Mouse (Mus musculus): ENCODE measurements around the gene Klhl41.

Gene Klhl41

DNA sequence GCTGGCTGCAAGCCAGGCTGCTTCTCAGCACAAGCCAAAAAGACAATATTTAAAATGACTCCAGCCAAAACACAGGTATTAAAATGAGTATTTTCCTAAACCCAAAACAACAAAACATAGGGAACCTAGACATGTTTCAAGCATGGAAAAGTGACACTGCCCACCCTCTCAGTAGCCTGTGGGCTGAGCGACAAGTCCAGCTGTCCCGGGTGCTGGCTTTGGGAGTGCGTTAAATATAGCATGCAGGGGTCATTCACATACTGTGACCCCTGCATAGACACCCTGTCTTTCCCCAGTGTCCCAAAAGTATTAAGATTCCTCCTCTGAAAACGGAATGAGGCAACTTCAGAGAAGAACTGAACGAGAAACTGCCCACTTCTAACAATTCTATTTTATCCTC, 3.8 kb downstream of the Klhl41 start:
- CTCF ChIA-PET = no interaction called here
- POLR2A ChIA-PET = interaction anchor here in 1 of 4 experiments (1.4 kb wide), 1 partner anchor 26 kb away, joined by 3 read pairs; the partner anchor contains the start of gene Bbs5

DNA sequence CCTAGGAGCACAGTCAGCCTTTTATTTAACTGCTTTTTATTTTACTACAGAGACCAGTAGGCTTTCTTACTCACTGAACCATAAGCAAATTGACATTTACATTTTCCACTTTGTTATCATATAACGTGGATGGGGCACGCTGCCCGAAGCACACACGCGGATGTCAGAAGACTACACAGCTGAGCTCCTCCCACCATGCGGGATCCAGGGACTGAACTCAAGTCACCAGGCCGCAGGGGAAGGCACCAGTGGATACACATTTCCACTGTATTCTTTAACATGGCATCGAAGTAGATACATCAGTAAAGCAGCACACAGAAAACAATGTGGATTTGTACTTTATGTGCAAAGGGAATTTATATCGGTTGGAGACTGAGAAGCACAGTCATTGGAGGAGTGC, 5.3 kb downstream of the Klhl41 start:
- ChIA-PET CTCF (no interaction called here), POLR2A (interaction anchor here in 1 of 4 experiments (2.4 kb wide), 1 partner anchor 28 kb away, joined by 6 read pairs; the partner anchor contains the start of gene Bbs5)

DNA sequence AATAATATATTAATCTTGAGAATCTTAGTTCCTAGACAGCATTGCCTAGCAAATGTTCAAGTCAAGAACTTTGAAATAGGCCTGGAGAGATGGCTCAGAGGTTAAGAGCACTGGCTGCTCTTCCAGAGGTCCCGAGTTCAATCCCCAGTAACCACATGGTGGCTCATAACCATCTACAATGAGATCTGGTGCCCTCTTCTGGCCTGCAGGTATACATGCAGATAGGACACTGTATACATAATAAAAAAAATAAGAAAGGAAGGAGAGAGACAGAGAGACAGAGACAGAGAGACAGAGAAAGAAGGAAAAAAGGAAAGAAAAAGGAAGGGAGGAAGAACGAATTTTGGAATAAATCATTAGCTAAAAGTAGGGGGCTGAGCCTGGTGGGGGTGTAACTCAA, 6.8 kb downstream of the Klhl41 start:
- CTCF ChIA-PET = interaction anchor here in 1 of 4 experiments (1.0 kb wide), 1 partner anchor 114 kb away, joined by 4 read pairs; no protein-coding TSS in a partner anchor
- POLR2A ChIA-PET = interaction anchor here in 1 of 4 experiments (2.4 kb wide), 1 partner anchor 30 kb away, joined by 6 read pairs; the partner anchor contains the start of gene Bbs5

DNA sequence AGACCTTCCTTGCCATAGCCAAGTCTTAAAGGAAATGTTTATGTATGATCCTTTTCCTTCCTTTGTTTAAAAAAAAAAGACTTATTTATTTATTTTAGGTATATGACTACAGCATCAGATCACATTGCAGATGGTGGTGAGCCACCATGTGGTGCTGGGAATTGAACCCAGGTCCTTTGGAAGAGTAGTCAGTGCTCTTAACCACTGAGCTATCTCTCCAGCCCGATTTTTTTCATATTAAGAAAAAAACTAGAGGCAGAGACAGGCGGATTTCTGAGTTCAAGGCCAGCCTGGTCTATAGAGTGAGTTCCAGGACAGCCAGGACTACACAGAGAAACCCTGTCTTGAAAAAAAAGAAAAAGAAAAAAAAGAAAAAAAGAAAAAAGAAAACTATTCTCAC, 7.3 kb downstream of the Klhl41 start:
- CTCF ChIA-PET = interaction anchor here in 1 of 4 experiments (1.0 kb wide), 1 partner anchor 113 kb away, joined by 4 read pairs; no protein-coding TSS in a partner anchor
- POLR2A ChIA-PET = interaction anchor here in 1 of 4 experiments (2.4 kb wide), 1 partner anchor 30 kb away, joined by 6 read pairs; the partner anchor contains the start of gene Bbs5

DNA sequence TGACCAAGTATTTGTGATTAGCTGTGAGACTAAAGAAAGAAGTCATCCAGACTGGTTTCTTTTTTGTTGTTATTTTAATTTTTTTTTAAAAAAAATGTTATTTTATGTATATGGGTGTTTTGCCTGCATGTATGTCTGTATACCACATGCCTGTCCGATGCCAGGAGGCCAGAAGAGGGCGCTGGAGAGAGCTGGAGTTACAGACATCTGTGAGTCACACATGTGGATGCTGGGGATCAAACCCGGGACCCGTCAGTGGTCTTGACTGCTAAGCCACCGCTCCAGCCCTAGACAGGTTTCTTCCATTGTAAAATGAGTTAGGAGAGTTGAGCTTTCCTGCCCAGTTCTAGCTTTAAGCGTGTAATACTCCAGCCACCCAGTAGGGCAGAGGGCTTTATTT, 10.1 kb downstream of the Klhl41 start:
- POLR2A ChIA-PET = interaction anchor here in 3 of 4 experiments (0.6 to 1.5 kb wide), 7 partner anchors 14 to 264 kb away, joined by 3 to 6 read pairs (median 3); partner anchors contain the start of genes Bbs5 (in 1 of the 3), Ccdc173 (in 1 of the 3), Fastkd1 (in 1 of the 3) and Phospho2 (in 1 of the 3)
- CTCF ChIA-PET = interaction anchor here (0.6 to 2.0 kb wide), 60 partner anchors 9 to 417 kb away, joined by 3 to 13 read pairs (median 3); partner anchors contain the start of genes Fastkd1 (in 4 of the 4), Klhl41 (in 3 of the 4), Bbs5 (in 2 of the 4) and Klhl23 (in 2 of the 4)

DNA sequence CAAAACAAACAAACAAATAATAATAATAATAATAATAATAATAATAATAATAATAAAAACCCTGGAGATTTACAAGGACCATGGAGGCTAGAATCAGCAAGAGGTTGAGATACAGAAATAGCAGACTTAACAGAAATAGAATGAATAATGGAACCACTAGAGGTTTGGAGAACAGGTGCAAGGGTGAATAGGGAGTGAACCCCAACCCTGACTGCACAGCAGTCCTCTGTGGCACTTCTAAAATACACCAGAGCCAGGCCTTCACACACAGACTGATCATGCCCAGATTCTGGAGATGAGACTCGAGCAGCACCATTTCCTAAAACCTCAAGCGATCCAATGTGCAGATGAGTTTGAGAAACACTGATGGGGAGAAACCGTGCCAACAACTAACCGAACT, 12.0 kb downstream of the Klhl41 start:
- ChIA-PET POLR2A (no interaction called here), CTCF (no interaction called here)

DNA sequence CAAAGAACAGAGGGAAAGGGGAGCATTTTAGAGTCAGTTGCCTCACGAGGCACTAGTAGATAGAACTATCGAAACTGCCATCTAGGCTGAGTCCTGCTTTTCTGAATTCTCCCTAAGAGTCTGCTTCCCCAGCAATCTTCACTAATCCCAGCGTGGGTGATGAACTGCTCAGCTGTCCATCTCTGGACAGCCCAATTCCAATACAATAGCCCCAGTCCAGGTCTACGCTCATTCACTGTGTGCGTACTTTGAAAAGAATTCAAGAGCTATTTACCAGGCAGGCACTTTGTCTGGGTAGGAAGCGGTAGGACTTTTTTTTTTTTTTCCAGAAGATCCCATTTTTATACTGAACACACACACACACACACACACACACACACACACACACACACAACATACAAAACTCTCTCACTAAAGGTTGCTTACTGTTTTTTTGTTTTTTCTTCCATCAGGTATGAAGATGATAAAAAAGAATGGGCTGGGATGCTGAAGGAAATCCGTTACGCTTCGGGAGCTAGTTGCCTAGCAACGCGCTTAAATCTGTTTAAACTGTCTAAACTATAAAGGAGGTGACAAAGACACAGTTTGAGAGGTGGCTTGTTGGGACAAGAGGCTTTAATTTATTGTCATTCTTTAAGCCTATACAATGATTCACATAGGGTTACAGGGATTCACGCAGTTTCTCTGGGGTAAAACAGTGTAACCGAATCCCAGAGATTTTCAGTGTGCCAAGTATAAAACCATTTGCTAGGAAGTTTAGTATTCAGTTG, 13.3 kb downstream of the Klhl41 start:
- ChIA-PET POLR2A (interaction anchor here in 3 of 4 experiments (0.6 to 0.8 kb wide), 3 partner anchors 16 to 633 kb away, joined by 3 to 7 read pairs (median 4); no protein-coding TSS in a partner anchor), CTCF (interaction anchor here in 2 of 4 experiments (0.6 to 0.9 kb wide), 3 partner anchors 10 to 95 kb away, joined by 5 to 9 read pairs (median 8); no protein-coding TSS in a partner anchor)

DNA sequence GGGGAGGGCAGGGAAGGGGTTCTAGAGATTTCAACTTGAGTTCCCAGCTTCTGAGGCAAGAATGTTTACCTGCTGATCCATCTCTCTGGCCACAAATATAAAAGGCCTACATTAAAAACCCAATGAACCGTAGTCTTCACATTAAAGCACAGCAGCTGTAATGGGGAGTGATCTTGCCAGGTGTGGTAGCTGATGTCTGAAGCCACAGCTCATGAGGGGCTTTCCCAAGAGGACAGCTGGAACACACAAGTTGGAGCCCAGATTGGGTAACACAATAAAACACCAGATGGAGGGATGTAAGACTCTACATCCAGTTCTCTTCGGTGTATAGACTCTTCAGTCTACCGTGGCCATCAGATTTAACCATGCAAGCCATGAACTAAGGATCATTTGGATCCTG, 14.6 kb downstream of the Klhl41 start:
- CTCF ChIA-PET = interaction anchor here in 1 of 4 experiments (0.6 kb wide), 1 partner anchor 1432 kb away, joined by 9 read pairs; no protein-coding TSS in a partner anchor
- POLR2A ChIA-PET = interaction anchor here in 1 of 4 experiments (0.6 kb wide), 1 partner anchor 268 kb away, joined by 5 read pairs; no protein-coding TSS in a partner anchor

DNA sequence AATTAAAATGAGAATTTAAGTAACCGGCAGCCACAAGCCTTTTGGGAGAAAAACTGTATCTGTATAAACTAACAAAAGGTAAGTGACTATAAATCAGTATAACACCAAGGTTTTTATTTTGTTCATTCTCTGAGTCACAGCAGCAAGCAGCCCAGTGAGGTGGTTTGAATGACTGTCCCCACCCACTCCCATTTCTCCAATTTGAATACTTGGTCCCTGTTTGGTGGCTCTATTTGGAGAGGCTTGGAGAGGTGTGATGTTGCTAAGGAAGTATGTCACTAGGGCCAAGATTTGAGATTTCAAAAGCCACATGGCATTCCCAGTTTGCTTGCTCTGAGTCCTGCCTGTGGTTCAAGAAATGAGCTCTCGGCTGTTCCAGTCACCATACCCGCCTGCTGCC, 20.3 kb downstream of the Klhl41 start:
- ChIA-PET CTCF (interaction anchor here in 3 of 4 experiments (0.8 to 1.7 kb wide), 4 partner anchors 10 to 11 kb away, joined by 3 to 7 read pairs (median 4); no protein-coding TSS in a partner anchor), POLR2A (interaction anchor here in 1 of 4 experiments (2.2 kb wide), 1 partner anchor 9 kb away, joined by 5 read pairs; no protein-coding TSS in a partner anchor)

DNA sequence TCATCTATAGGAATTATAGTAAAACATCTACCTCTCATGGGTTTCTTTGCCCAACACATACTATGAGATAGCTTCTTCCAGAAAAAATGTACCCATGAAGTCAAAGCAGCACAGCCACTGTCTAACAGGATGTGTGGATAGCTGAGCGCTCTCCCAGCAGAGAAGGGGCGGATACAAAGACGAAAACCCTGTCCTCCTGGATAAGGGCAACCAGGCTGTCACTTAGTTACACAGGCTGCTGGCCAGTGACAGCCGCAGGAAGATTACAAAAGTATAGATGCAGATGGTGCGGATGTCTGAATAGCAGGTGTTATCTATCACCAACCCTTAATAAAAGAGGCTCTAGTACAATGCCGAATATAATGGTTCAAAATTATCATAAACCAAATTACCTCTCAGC, 20.9 kb downstream of the Klhl41 start:
- ChIA-PET POLR2A (interaction anchor here in 1 of 4 experiments (2.2 kb wide), 1 partner anchor 8 kb away, joined by 5 read pairs; no protein-coding TSS in a partner anchor), CTCF (interaction anchor here in 3 of 4 experiments (0.8 to 1.7 kb wide), 4 partner anchors 11 kb away, joined by 3 to 7 read pairs (median 4); no protein-coding TSS in a partner anchor)

DNA sequence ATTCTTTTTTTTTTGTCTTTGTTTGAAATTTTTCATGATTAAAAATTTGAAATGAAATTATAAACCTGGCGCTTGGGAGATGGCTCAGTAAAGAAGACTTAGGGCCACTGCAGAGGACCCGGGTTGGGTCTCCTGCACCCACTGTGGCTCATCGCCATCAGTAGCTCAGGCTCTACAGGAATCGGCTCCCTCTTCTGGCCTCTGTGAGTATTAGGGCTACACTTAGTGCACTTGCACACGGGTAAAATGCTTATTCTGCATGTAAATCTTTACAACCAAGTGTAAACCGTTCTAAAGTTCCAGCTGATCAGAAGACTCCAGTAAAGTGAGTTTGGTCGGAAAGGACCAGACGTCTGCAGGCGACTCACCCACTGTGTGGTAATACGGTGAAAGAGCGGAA, 23.6 kb downstream of the Klhl41 start:
- ChIA-PET CTCF (interaction anchor here (0.6 to 2.1 kb wide), 8 partner anchors 11 to 109 kb away, joined by 3 to 13 read pairs (median 4); no protein-coding TSS in a partner anchor), POLR2A (interaction anchor here in 2 of 4 experiments (0.6 to 1.2 kb wide), 4 partner anchors 48 to 111 kb away, joined by 3 to 4 read pairs (median 3); no protein-coding TSS in a partner anchor)

DNA sequence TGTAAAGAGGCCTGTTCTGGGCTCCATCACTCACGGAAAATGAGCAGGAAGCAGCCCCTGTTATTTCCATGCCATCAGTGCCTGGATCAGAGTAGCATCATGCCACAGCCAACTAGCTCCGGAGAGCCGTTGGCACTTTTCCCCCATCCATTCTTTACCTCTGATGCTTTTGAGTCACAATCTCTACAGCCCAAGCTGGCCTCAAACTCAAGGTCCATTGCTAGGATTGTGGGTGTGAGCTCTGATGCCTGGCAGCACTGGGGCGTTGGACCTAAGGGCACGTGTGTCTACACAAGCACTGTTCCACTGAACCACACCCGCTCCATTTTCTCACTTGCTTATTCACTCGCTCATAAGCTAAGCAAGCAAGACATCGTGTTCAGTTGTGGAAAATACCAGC, 30.5 kb downstream of the Klhl41 start:
- POLR2A ChIA-PET = interaction anchor here in 3 of 4 experiments (0.7 to 2.2 kb wide), 4 partner anchors 12 to 54 kb away, joined by 3 to 6 read pairs (median 4); partner anchors contain the start of gene Fastkd1 (in 1 of the 3)
- CTCF ChIA-PET = interaction anchor here in 2 of 4 experiments (1.3 to 2.6 kb wide), 2 partner anchors 20 to 21 kb away, joined by 4 to 6 read pairs; no protein-coding TSS in a partner anchor

DNA sequence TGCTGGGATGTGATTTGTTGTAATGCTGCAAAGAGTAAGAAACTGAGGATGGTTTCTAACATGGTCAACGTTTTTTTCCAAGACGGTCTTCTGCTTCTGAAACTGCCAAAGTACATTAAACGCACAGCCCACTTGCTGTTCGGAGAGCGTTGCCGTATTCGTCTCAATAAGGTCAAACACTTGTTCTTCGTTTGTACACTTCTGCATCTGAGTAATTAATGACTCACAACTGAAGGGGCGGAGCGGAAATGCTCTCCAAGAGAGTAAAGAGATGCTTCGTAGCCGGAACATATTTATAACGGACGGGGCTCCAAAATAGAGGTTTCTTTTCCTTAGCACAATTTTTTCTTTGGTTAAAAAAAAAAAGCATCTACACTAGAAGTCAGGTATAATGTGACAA, 42.3 kb downstream of the Klhl41 start:
- POLR2A ChIA-PET = interaction anchor here in 3 of 4 experiments (0.6 to 3.5 kb wide), 9 partner anchors 10 to 583 kb away, joined by 3 to 60 read pairs (median 6); partner anchors contain the start of genes Ppig (in 3 of the 3) and Ubr3 (in 1 of the 3)

DNA sequence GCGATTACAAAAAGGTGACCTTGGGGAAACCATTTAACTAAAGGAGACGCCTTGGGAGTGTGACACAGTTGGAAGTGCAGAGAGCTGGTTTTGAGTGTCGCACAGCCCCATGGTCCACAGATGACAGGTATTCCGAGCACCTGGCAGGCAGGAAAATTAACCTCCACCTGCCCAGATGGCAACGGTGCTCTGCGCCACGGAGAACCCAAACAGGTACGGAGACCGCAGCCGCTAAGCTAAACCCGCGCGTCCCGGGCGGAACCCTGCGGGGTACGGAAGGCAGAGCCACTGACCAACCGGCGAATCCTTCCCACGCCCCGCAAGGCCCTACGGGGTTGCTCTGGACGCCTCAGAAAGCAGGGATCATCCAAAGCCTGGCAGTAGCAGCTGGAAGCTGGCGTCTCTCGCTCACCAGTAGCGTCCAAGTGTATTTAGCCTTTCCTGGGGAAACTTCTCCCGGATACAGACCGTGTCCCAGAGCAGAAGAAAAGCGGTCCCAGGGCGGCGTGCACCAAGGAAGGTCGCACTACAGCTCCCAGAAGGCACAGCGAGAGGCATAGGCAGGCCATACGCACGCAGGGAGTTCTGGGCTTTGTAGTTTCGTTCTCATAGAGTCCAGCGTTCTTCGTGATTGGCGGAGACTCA, 43.2 kb downstream of the Klhl41 start, which contains the start of gene Fastkd1:
Fastkd1 (minus strand) TSS at position 536 of the 645 bp plus-strand sequence.
- CTCF ChIA-PET = interaction anchor here (0.6 to 1.7 kb wide), 9 partner anchors 9 to 90 kb away, joined by 3 to 13 read pairs (median 5); partner anchors contain the start of gene Ppig (in 1 of the 4)

More for the DNA sequence above, 42.3 kb downstream of the Klhl41 start:
- CTCF ChIA-PET = interaction anchor here in 2 of 4 experiments (1.0 to 1.7 kb wide), 3 partner anchors 32 to 91 kb away, joined by 3 to 12 read pairs (median 5); no protein-coding TSS in a partner anchor

DNA sequence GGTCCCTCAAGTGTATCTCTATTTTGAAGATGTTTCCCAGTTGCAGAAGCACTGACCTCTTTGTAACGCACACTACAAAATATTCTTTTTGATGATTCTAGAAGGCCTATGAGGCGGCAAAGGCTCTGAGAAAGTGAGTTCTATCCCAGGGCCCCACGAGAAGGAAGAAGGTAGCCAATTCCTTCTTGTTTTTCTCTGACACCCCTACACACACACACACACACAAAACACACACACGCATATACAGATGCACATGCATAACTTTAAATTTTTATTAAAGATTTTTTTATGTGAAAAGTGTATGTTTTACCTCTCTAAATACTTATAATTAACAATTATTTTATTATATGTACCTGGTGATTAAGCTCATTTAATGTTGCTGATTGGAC, 43.7 kb downstream of the Klhl41 start:
- ChIA-PET POLR2A (interaction anchor here (0.7 to 3.5 kb wide), 22 partner anchors 9 to 184 kb away, joined by 3 to 60 read pairs (median 4); partner anchors contain the start of genes Ppig (in 4 of the 4), Ccdc173 (in 1 of the 4), Mettl5 (in 1 of the 4) and Phospho2 (in 1 of the 4)), CTCF (interaction anchor here (0.6 to 1.7 kb wide), 7 partner anchors 9 to 89 kb away, joined by 3 to 12 read pairs (median 5); partner anchors contain the start of gene Ppig (in 1 of the 4))

More for the DNA sequence above, 43.2 kb downstream of the Klhl41 start, which contains the start of gene Fastkd1:
- POLR2A ChIA-PET = interaction anchor here (0.6 to 3.5 kb wide), 28 partner anchors 9 to 185 kb away, joined by 3 to 60 read pairs (median 4); partner anchors contain the start of genes Ppig (in 4 of the 4), Bbs5 (in 2 of the 4), Ccdc173 (in 2 of the 4) and Phospho2 (in 2 of the 4)

DNA sequence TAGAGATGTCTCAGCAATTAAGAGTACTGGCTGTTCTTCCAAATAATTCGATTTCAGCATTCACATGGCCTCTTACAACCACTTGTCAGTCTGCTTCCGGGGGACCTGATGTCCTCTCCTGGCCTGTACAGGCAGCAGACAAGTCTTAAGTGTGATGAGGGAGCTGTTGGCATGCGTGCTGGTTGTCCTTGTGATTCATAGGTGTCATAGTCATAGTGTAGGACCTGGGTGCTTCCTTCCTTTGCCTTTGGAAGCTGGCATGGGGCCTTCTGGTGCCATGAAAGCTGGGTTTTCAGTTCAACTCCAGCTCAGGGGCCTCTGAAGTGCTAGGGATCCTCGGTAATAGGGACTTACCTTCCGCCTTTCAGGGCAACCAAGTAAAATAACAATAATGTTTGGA, 44.2 kb downstream of the Klhl41 start:
- CTCF ChIA-PET = interaction anchor here in 2 of 4 experiments (0.6 to 1.0 kb wide), 2 partner anchors 8 to 12 kb away, joined by 3 read pairs; partner anchors contain the start of gene Ppig (in 1 of the 2)

DNA sequence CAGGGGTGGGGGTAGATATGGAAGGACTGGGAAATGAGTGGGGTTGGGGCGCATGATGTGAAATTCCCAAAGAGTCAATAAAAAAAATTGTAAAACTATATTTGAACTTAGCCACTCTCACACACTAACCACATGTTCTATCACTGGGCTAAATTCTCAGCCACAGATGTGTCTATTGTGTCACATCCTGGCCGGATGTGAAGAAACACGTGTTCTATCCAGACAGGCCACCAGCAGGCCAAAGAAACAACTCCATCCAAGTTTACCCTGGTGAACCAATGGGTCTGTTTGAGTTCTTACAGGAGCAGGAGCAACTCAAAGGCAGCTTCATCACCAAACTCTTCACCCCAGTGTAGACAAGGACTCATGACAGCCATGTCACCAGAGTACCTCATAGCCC, 46.6 kb downstream of the Klhl41 start:
- POLR2A ChIA-PET = interaction anchor here in 2 of 4 experiments (0.6 to 0.7 kb wide), 3 partner anchors 10 to 107 kb away, joined by 3 to 4 read pairs (median 4); no protein-coding TSS in a partner anchor
- CTCF ChIA-PET = no interaction called here

More for the DNA sequence above, 44.2 kb downstream of the Klhl41 start:
- POLR2A ChIA-PET = interaction anchor here in 3 of 4 experiments (0.5 to 3.5 kb wide), 11 partner anchors 8 to 171 kb away, joined by 3 to 60 read pairs (median 4); partner anchors contain the start of genes Ppig (in 3 of the 3), Ccdc173 (in 1 of the 3), Mettl5 (in 1 of the 3) and Phospho2 (in 1 of the 3)

Data from embryonic stem cell, embryonic (primary cell).